Mouse (Mus musculus): ENCODE measurements around the gene Zfp13.
"Not testable (repeated sequence)": the region's sequence is repeated elsewhere in the genome, so short reads cannot be mapped to it uniquely, and the experiment has no call there.

The Zfp13 gene

GRCm38 (mm10) chr17:23598582-23599552, at the start of gene Zfp13:
TSS of gene Zfp13 (minus strand) at chr17:23599487.
- peak; percentile 70 to 71 for DNase-seq

GRCm38 (mm10) chr17:23645894-23646293, 46.6 kb upstream of the Zfp13 start:
- no peak for DNase-seq

GRCm38 (mm10) chr17:23644613-23645495, 45.6 kb upstream of the Zfp13 start, which contains the start of gene Mmp25:
TSS of gene Mmp25 (minus strand) at chr17:23645277.
- DNase-seq, result no peak

- no peak for DNase-seq
Observed at GRCm38 (mm10) chr17:23631241-23631640, 32.0 kb upstream of the Zfp13 start.

GRCm38 (mm10) chr17:23630195-23631020, 31.1 kb upstream of the Zfp13 start:
- DNase-seq, result peak; percentile 86 to 88

GRCm38 (mm10) chr17:23627813-23628212, 28.5 kb upstream of the Zfp13 start:
- DNase-seq, result no peak

- no peak for DNase-seq
Observed at GRCm38 (mm10) chr17:23620351-23620750, 21.1 kb upstream of the Zfp13 start.

GRCm38 (mm10) chr17:23617087-23617486, 17.8 kb upstream of the Zfp13 start:
- DNase-seq, result no peak

GRCm38 (mm10) chr17:23610361-23610800, 11.1 kb upstream of the Zfp13 start:
- DNase-seq, result peak; percentile 87 to 89

GRCm38 (mm10) chr17:23609612-23610011, 10.3 kb upstream of the Zfp13 start:
- DNase-seq, result no peak

- DNase-seq, result no peak
Observed at GRCm38 (mm10) chr17:23605220-23605619, 5.9 kb upstream of the Zfp13 start.

GRCm38 (mm10) chr17:23604394-23604793, 5.1 kb upstream of the Zfp13 start:
- DNase-seq, result no peak

- peak; percentile 38 to 46 for DNase-seq
Observed at GRCm38 (mm10) chr17:23603542-23603941, 4.3 kb upstream of the Zfp13 start.

- DNase-seq, result no peak
Observed at GRCm38 (mm10) chr17:23603077-23603476, 3.8 kb upstream of the Zfp13 start.

GRCm38 (mm10) chr17:23601836-23602585, 2.7 kb upstream of the Zfp13 start:
- no peak for DNase-seq

- DNase-seq, result no peak
Observed at GRCm38 (mm10) chr17:23600641-23601622, 1.6 kb upstream of the Zfp13 start, which contains the start of gene Zscan10. TSS of gene Zscan10 (plus strand) at chr17:23600856.

GRCm38 (mm10) chr17:23599605-23600063, 347 bp upstream of the Zfp13 start:
- DNase-seq, result peak in 1 of 2 experiments; percentile 21

- DNase-seq, result not testable (repeated sequence)
Observed at GRCm38 (mm10) chr17:23595139-23595538, 4.1 kb downstream of the Zfp13 start.

- DNase-seq, result no peak
Observed at GRCm38 (mm10) chr17:23592926-23593300, 6.4 kb downstream of the Zfp13 start.
